Mouse (Mus musculus) CH12.LX (cell line): ENCODE data around the gene Ccdc96. TPM values are rescaled to one million over a fixed set of nuclear protein-coding genes. Genes with fewer than 3 reads are reported as not detected.
A peak's percentile ranks its signal among the peaks of the same experiment; 100 is the strongest.

Source experiments
- DNase-seq: peaks from one replicate; pipeline ENCODE4 v3.0.0-alpha.2; 2013; ENCODE audit errors: extremely low read depth
- H3K27ac ChIP-seq: 2 replicates; pipeline ENCODE4 v1.5.1; 2012; ENCODE audit warnings: low read depth, mild to moderate bottlenecking, control low read depth, moderate library complexity; ENCODE audit not compliant: insufficient read depth
- H3K27me3 ChIP-seq: replicated peaks from 2 replicates; pipeline ENCODE3; 2012; ENCODE audit warnings: inconsistent platforms
- H3K36me3 ChIP-seq, 2 experiments: replicated peaks in 1 of 2; 2 replicates each; pipeline versions ENCODE3 to v1.6.1; 2012; ENCODE audit warnings: inconsistent platforms in 1 of 2, low read length in 1 of 2, mild to moderate bottlenecking in 1 of 2, mixed read lengths in 1 of 2, moderate library complexity in 1 of 2; ENCODE audit not compliant: control insufficient read depth in 1 of 2, insufficient read depth in 1 of 2
- H3K4me1 ChIP-seq, 2 experiments: 2 replicates each; pipeline ENCODE4 v1.6.1; 2012; ENCODE audit warnings: inconsistent platforms in 1 of 2, moderate library complexity in 1 of 2; ENCODE audit not compliant: insufficient read depth in 2 of 2, control insufficient read depth in 1 of 2
- H3K4me2 ChIP-seq: 2 replicates; pipeline ENCODE4 v1.6.1; 2012; ENCODE audit warnings: low read depth, mild to moderate bottlenecking, control low read depth; ENCODE audit not compliant: poor library complexity, insufficient read depth, severe bottlenecking
- H3K4me3 ChIP-seq, 3 experiments: fragments of 150-350 bp in 1 of 3; sonication (generic) in 1 of 3; replicated peaks in 1 of 3; 2 replicates each; pipeline versions ENCODE3 to v1.5.1; 2011 to 2012; ENCODE audit warnings: low read depth in 2 of 3, low read length in 2 of 3, mild to moderate bottlenecking in 2 of 3, moderate library complexity in 2 of 3, control low read depth in 1 of 3, improper control_type of control experiment in 1 of 3, inconsistent platforms in 1 of 3, mixed read lengths in 1 of 3; ENCODE audit not compliant: poor library complexity in 1 of 3
- H3K79me2 ChIP-seq: replicated peaks from 2 replicates; pipeline ENCODE4 v1.6.1; 2012; ENCODE audit warnings: mild to moderate bottlenecking, moderate library complexity; ENCODE audit not compliant: control insufficient read depth, poor library complexity, insufficient read depth, severe bottlenecking; ENCODE audit errors: extremely low read depth
- H3K9ac ChIP-seq: 2 replicates; pipeline ENCODE4 v1.6.1; 2012; ENCODE audit warnings: low read depth, mild to moderate bottlenecking, control low read depth, moderate library complexity; ENCODE audit not compliant: insufficient read depth
- H3K9me3 ChIP-seq: replicated peaks from 2 replicates; pipeline ENCODE3; 2012; ENCODE audit warnings: low read length, inconsistent platforms, mixed read lengths
- BHLHE40 ChIP-seq: IDR thresholded peaks from 2 replicates; pipeline ENCODE4 v1.6.1; 2011; ENCODE audit warnings: mild to moderate bottlenecking, low read depth, low read length, improper control_type of control experiment
- EP300 ChIP-seq: IDR thresholded peaks from 2 replicates; pipeline ENCODE4 v1.6.1; 2011; ENCODE audit warnings: low read length, improper control_type of control experiment
- ETS1 ChIP-seq: conservative IDR thresholded peaks from 2 replicates; pipeline ENCODE4 v1.6.1; 2012; ENCODE audit warnings: low read depth, mild to moderate bottlenecking, inconsistent platforms, low read length, improper control_type of control experiment, moderate library complexity
- GABPA ChIP-seq: IDR thresholded peaks from 2 replicates; pipeline ENCODE4 v1.6.1; 2012; ENCODE audit warnings: low read depth, low read length, improper control_type of control experiment, inconsistent platforms; ENCODE audit not compliant: insufficient replicate concordance
- IRF4 ChIP-seq: IDR thresholded peaks from 2 replicates; pipeline ENCODE4 v1.6.1; 2014; ENCODE audit warnings: low read depth, mild to moderate bottlenecking, inconsistent platforms, low read length, improper control_type of control experiment
- KAT2A ChIP-seq: IDR thresholded peaks from 2 replicates; pipeline ENCODE4 v1.6.1; 2012; ENCODE audit warnings: low read length, improper control_type of control experiment, inconsistent platforms; ENCODE audit not compliant: insufficient replicate concordance
- MAFK ChIP-seq: IDR thresholded peaks from 2 replicates; pipeline ENCODE4 v1.6.1; 2011; ENCODE audit warnings: low read length, improper control_type of control experiment; ENCODE audit not compliant: insufficient replicate concordance
- MAX ChIP-seq: IDR thresholded peaks from 2 replicates; pipeline ENCODE4 v1.6.1; 2011; ENCODE audit warnings: low read length, improper control_type of control experiment
- MAZ ChIP-seq: IDR thresholded peaks from 2 replicates; pipeline ENCODE4 v1.6.1; 2012; ENCODE audit warnings: low read depth, mild to moderate bottlenecking, inconsistent platforms, low read length, improper control_type of control experiment, moderate library complexity
- NELFE ChIP-seq: IDR thresholded peaks from 2 replicates; pipeline ENCODE4 v1.6.1; 2011; ENCODE audit warnings: low read depth, low read length, improper control_type of control experiment
- NRF1 ChIP-seq: IDR thresholded peaks from 2 replicates; pipeline ENCODE4 v1.6.1; 2014; ENCODE audit warnings: low read depth, mild to moderate bottlenecking, inconsistent platforms, low read length, improper control_type of control experiment, moderate library complexity
- POLR2A ChIP-seq: IDR thresholded peaks from 2 replicates; pipeline ENCODE4 v1.6.1; 2011; ENCODE audit warnings: low read depth, mild to moderate bottlenecking, improper control_type of control experiment, low read length
- RCOR1 ChIP-seq: conservative IDR thresholded peaks from 2 replicates; pipeline ENCODE4 v1.6.1; 2012; ENCODE audit warnings: low read depth, mild to moderate bottlenecking, inconsistent platforms, low read length, improper control_type of control experiment
- SIN3A ChIP-seq: IDR thresholded peaks from 2 replicates; pipeline ENCODE4 v1.6.1; 2012; ENCODE audit warnings: low read length, improper control_type of control experiment, inconsistent platforms
- SMC3 ChIP-seq: IDR thresholded peaks from 2 replicates; pipeline ENCODE4 v1.6.1; 2011; ENCODE audit warnings: low read depth, low read length, improper control_type of control experiment
- TCF12 ChIP-seq: IDR thresholded peaks from 2 replicates; pipeline ENCODE4 v1.6.1; 2014; ENCODE audit warnings: low read depth, mild to moderate bottlenecking, inconsistent platforms, low read length, improper control_type of control experiment
- UBTF ChIP-seq: IDR thresholded peaks from 2 replicates; pipeline ENCODE4 v1.6.1; 2012; ENCODE audit warnings: low read depth, mild to moderate bottlenecking, inconsistent platforms, low read length, improper control_type of control experiment, moderate library complexity
- USF1 ChIP-seq: IDR thresholded peaks from 2 replicates; pipeline ENCODE4 v1.6.1; 2014; ENCODE audit warnings: low read depth, mild to moderate bottlenecking, inconsistent platforms, low read length, improper control_type of control experiment
- ZC3H11A ChIP-seq: IDR thresholded peaks from 2 replicates; pipeline ENCODE4 v1.6.1; 2012; ENCODE audit warnings: low read depth, mild to moderate bottlenecking, inconsistent platforms, low read length, improper control_type of control experiment
- dilution Hi-C: fragments of 300-500 bp; cut with MboI; formaldehyde crosslinking; loops from 2 replicates; pipeline ENCODE4 v1.14.3; 2020; ENCODE audit warnings: low sequenced_read_pairs; ENCODE audit not compliant: extremely low pct_unique_long_range_greater_than_20kb, extremely low pct_ligation_motif_present
- in situ Hi-C: fragments of 300-500 bp; cut with MboI; formaldehyde crosslinking; loops from 3 replicates; pipeline ENCODE4 v1.14.3; 2019; ENCODE audit warnings: low sequenced_read_pairs, low pct_ligation_motif_present, low pct_unique_long_range_greater_than_20kb, mixed read lengths
- polyA plus RNA-seq: library from polyadenylated mRNA; unstranded; fragments of >175 nt; gene quantifications from 2 replicates; pipeline ENCODE4 v1.2.1, GENCODE M21; 2012; ENCODE audit warnings: low read depth; ENCODE audit not compliant: insufficient read length
- total RNA-seq, 2 experiments: library from RNA; depleted of rRNA; stranded (reverse); fragments of 300-350 nt in 1 of 2; fragments of >200 nt in 1 of 2; gene quantifications; 2 replicates each; pipeline ENCODE4 v1.2.3; 2012 to 2014

The Ccdc96 gene
- total and polyA plus RNA-seq, 3 experiments = 0.26 to 0.41 (median 0.34) TPM

GRCm38 (mm10) chr5:36534455-36535030, 50.2 kb downstream of the Ccdc96 start:
- Histone ChIP-seq H3K4me3 (peak overlapping the region in 1 of 3 experiments; percentile 9), H3K27me3 (no peaks in the 10 kb centered on the region), H3K27ac (peak overlapping the region; percentile 27), H3K9ac (no peak overlapping the region), H3K79me2 (0 out of 2 replicates have a peak, but pooled peaks cover 2% of the 10 kb centered on the region), H3K36me3 (peaks cover 4 to 8% of the 10 kb centered on the region in 2 experiments), H3K4me2 (no peak overlapping the region), H3K4me1 (peaks cover 13 to 77% of the 10 kb centered on the region in 2 experiments), H3K9me3 (no peaks in the 10 kb centered on the region)
- DNase-seq = peak; percentile 45
- dilution Hi-C loops (no loop called here), in situ Hi-C loops (no loop called here)
- TF ChIP-seq EP300 (0 out of 2 replicates have a peak, but pooled peaks have one; percentile 48), USF1 (no peak), ETS1 (0 out of 2 replicates have a peak, but pooled peaks have one; percentile 11), MAX (peak; percentile 18; the same call in 1 of the 2 replicates)

- peaks cover 12 to 73% of the 10 kb centered on the region in 2 experiments for H3K4me1 ChIP-seq
- in situ Hi-C loops = no loop called here
- H3K9me3 ChIP-seq = no peaks in the 10 kb centered on the region
- peak; percentile 41 for DNase-seq
- 0 out of 2 replicates have a peak overlapping the region, but pooled peaks have one; percentile 19 for H3K9ac ChIP-seq
- H3K27me3 ChIP-seq = no peaks in the 10 kb centered on the region
- peak overlapping the region; percentile 40; the same call in 1 of the 2 replicates for H3K27ac ChIP-seq
- TF ChIP-seq NRF1 = no peak
- TF ChIP-seq UBTF = no peak
- TF ChIP-seq IRF4 = no peak
- TF ChIP-seq MAZ = no peak
- no peak for TF ChIP-seq RCOR1
- TF ChIP-seq POLR2A = no peak
- TF ChIP-seq SIN3A = no peak
- no peak for TF ChIP-seq ETS1
- no peak for TF ChIP-seq SMC3
- no peak for TF ChIP-seq MAFK
- TF ChIP-seq NELFE = no peak
- no peak for TF ChIP-seq GABPA
- TF ChIP-seq BHLHE40 = no peak
- no peak for TF ChIP-seq KAT2A
- no peak for TF ChIP-seq TCF12
- TF ChIP-seq MAX = no peak
- TF ChIP-seq ZC3H11A = no peak
- peaks cover 5 to 15% of the 10 kb centered on the region in 2 experiments for H3K36me3 ChIP-seq
- no peak overlapping the region for H3K4me2 ChIP-seq
- H3K79me2 ChIP-seq = 0 out of 2 replicates have a peak, but pooled peaks cover 2% of the 10 kb centered on the region
- no peak overlapping the region for H3K4me3 ChIP-seq
- dilution Hi-C loops = no loop called here
Measured at GRCm38 (mm10) chr5:36535438-36536176, 51.2 kb downstream of the Ccdc96 start.
